Mouse (Mus musculus) ES-Bruce4 (cell line): ENCODE measurements around the gene Nphp1. TPM values are rescaled to one million over a fixed set of nuclear protein-coding genes. Genes with fewer than 3 reads are reported as not detected.

Source experiments
- H3K27ac ChIP-seq: 2 replicates; pipeline ENCODE4 v1.5.1; 2012; ENCODE audit warnings: low read length, inconsistent platforms; ENCODE audit not compliant: insufficient read depth
- H3K27me3 ChIP-seq: 2 replicates; pipeline ENCODE4 v1.6.1; 2012; ENCODE audit warnings: mild to moderate bottlenecking, low read length, inconsistent platforms; ENCODE audit not compliant: control insufficient read depth, poor library complexity, insufficient read depth, severe bottlenecking
- H3K36me3 ChIP-seq: 2 replicates; pipeline ENCODE4 v1.6.1; 2012; ENCODE audit warnings: inconsistent platforms, mild to moderate bottlenecking, low read length, moderate library complexity; ENCODE audit not compliant: control insufficient read depth, poor library complexity, insufficient read depth, severe bottlenecking
- H3K4me1 ChIP-seq: one replicate; pipeline ENCODE4 v1.8.1; 2011; ENCODE audit warnings: low read length; ENCODE audit not compliant: control insufficient read depth, insufficient read depth
- H3K4me3 ChIP-seq: 2 replicates; pipeline ENCODE4 v1.5.1; 2011; ENCODE audit warnings: low read depth, mild to moderate bottlenecking, low read length
- H3K9ac ChIP-seq: 2 replicates; pipeline ENCODE4 v1.6.1; 2012; ENCODE audit warnings: low read depth, mild to moderate bottlenecking, inconsistent platforms; ENCODE audit not compliant: poor library complexity, severe bottlenecking
- H3K9me3 ChIP-seq: replicated peaks from 2 replicates; pipeline ENCODE4 v1.6.1; 2012; ENCODE audit warnings: mild to moderate bottlenecking, low read length, inconsistent platforms; ENCODE audit not compliant: control insufficient read depth, poor library complexity, insufficient read depth, severe bottlenecking
- CTCF ChIP-seq: IDR thresholded peaks from one replicate; pipeline ENCODE4 v1.8.1; 2011; ENCODE audit warnings: low read depth, low read length
- EP300 ChIP-seq: IDR thresholded peaks from 2 replicates; pipeline ENCODE4 v1.6.1; 2011; ENCODE audit warnings: low read depth, low read length; ENCODE audit not compliant: insufficient read depth
- POLR2A ChIP-seq: IDR thresholded peaks from one replicate; pipeline ENCODE4 v1.8.1; 2011; ENCODE audit warnings: low read length; ENCODE audit not compliant: insufficient read depth
- polyA plus RNA-seq: library from polyadenylated mRNA; stranded (reverse); fragments of >200 nt; gene quantifications from 2 replicates; pipeline ENCODE4 v1.2.4, GENCODE M21; 2011; ENCODE audit warnings: low read depth; ENCODE audit not compliant: missing spikeins, insufficient read depth, insufficient read length

Gene Nphp1
- polyA plus RNA-seq, 1 experiment, result 9.7 TPM

GRCm38 (mm10) chr2:127789651-127790270 is 1.1 kb upstream of the Nphp1 start:
- Histone ChIP-seq H3K27me3 (no peaks in the 10 kb centered on the region), H3K9me3 (no peaks in the 10 kb centered on the region), H3K27ac (no peak overlapping the region), H3K4me1 (peaks cover 3% of the 10 kb centered on the region), H3K9ac (peak overlapping the region; percentile 72), H3K36me3 (no peaks in the 10 kb centered on the region), H3K4me3 (0 out of 2 replicates have a peak overlapping the region, but pooled peaks have one; percentile 9)
- TF ChIP-seq CTCF (no peak), EP300 (no peak), POLR2A (no peak)

DNA sequence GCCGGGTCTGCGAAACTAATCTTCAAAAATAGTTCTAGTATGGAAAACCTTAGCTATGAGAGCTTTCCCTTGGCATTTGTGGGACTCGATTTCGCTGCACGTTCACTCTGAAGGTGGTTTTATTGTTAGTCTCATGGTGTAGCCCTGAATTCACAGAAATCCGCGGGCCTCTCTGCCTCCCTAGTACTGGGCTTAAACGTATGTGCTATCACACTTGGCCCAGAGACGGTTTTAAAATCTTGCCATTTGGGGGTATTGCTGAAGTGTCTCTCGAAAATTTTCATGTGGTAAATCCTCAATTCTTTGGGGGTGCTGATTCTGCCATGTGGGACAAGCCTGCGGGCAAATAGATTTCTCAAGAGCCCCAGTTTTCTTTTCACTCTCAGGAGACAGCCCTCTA is 441 bp upstream of the Nphp1 start:
- peak overlapping the region; percentile 72 for H3K9ac ChIP-seq
- no peaks in the 10 kb centered on the region for H3K9me3 ChIP-seq
- peak overlapping the region; percentile 78 for H3K4me3 ChIP-seq
- H3K36me3 ChIP-seq, result no peaks in the 10 kb centered on the region
- peaks cover 3% of the 10 kb centered on the region for H3K4me1 ChIP-seq
- peak overlapping the region; percentile 15; the same call in 1 of the 2 replicates for H3K27ac ChIP-seq
- TF ChIP-seq CTCF (no peak), EP300 (no peak), POLR2A (no peak)
- H3K27me3 ChIP-seq, result no peaks in the 10 kb centered on the region

DNA sequence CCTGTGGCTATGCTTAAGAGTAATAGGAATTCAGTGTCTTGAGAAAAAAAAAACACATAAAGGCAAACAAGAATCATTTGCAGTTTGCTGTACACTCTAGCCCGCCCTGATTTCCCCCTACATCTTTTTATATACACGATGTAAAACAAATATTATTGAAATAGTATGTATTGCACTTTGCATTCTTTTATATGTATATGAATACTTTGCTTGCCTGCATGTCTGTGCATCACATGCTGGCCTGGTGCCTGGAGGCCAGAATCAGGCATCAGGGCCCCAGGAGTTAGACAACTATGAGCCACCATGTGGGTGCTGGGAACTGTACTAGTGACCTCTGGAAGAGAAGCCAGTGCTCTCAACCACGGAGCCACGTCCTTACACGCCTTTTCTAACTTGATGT is 1.5 kb downstream of the Nphp1 start:
- H3K4me1 ChIP-seq, result peaks cover 3% of the 10 kb centered on the region
- no peaks in the 10 kb centered on the region for H3K27me3 ChIP-seq
- no peak for TF ChIP-seq POLR2A
- TF ChIP-seq EP300, result no peak
- TF ChIP-seq CTCF, result no peak
- no peaks in the 10 kb centered on the region for H3K9me3 ChIP-seq
- H3K4me3 ChIP-seq, result no peak overlapping the region
- no peaks in the 10 kb centered on the region for H3K36me3 ChIP-seq
- H3K9ac ChIP-seq, result no peak overlapping the region
- no peak overlapping the region for H3K27ac ChIP-seq

DNA sequence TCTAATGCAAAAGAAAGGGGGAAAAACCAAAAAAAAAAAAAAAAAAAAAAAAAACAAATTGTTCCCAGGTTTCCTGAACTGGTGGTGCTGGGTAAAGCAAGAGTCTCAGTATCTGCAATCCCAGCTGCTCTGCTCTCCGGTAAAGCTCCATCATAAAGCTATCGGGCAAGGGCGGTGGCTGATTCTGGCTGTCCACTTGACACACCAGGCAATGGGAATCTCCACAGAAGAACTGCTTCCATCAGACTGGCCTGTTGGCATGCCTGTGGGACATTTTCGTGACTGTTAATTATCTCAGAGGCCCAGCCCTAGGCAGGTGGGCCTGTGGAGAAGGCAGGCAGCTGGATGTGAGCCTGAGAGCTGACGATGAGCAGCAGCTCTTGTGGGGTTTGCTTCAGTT is 10.2 kb downstream of the Nphp1 start:
- H3K27me3 ChIP-seq, result no peaks in the 10 kb centered on the region
- H3K36me3 ChIP-seq, result no peaks in the 10 kb centered on the region; the same call in 1 of the 2 replicates
- no peaks in the 10 kb centered on the region for H3K9me3 ChIP-seq
- H3K9ac ChIP-seq, result no peak overlapping the region
- peaks cover 2% of the 10 kb centered on the region for H3K4me1 ChIP-seq
- no peak overlapping the region for H3K4me3 ChIP-seq
- no peak for TF ChIP-seq EP300
- no peak for TF ChIP-seq CTCF
- TF ChIP-seq POLR2A, result no peak
- no peak overlapping the region for H3K27ac ChIP-seq

DNA sequence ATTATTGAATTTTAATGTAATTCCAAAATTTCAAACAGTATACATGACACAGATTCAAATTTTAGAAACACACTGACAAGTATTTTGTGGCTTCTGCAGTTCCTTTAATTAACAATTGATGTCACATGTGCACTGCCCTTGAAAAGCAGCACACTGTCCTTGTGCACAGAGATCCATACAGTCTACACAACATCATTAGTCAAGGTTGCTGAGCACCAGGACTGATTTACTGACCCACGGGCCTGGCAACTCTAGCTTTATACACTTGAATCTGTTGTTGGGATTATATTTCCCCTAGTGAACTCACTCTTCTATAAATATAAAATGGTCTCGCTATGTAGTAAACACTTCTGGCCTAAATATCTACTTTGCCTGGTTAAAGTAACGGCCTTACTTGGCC is 13.7 kb downstream of the Nphp1 start:
- no peak for TF ChIP-seq CTCF
- no peak for TF ChIP-seq POLR2A
- no peak for TF ChIP-seq EP300
- H3K9me3 ChIP-seq, result no peaks in the 10 kb centered on the region
- no peak overlapping the region for H3K27ac ChIP-seq
- H3K4me1 ChIP-seq, result peaks cover 2% of the 10 kb centered on the region
- no peak overlapping the region for H3K4me3 ChIP-seq
- no peaks in the 10 kb centered on the region for H3K27me3 ChIP-seq
- H3K9ac ChIP-seq, result no peak overlapping the region
- H3K36me3 ChIP-seq, result no peaks in the 10 kb centered on the region; the same call in 1 of the 2 replicates

- peaks cover 2% of the 10 kb centered on the region for H3K4me1 ChIP-seq
- no peak overlapping the region for H3K27ac ChIP-seq
- H3K36me3 ChIP-seq, result no peaks in the 10 kb centered on the region; the same call in 1 of the 2 replicates
- no peak overlapping the region for H3K4me3 ChIP-seq
- no peaks in the 10 kb centered on the region for H3K27me3 ChIP-seq
- H3K9me3 ChIP-seq, result no peaks in the 10 kb centered on the region
- no peak overlapping the region for H3K9ac ChIP-seq
- TF ChIP-seq EP300 (no peak), CTCF (no peak), POLR2A (no peak)
Observed at GRCm38 (mm10) chr2:127774578-127774941, 14.1 kb downstream of the Nphp1 start.
